Mouse (Mus musculus) small intestine, adult 2 months (tissue): ENCODE data around the gene Mycbpap. TPM values are rescaled to one million over a fixed set of nuclear protein-coding genes. Genes with fewer than 3 reads are reported as not detected.
A peak's percentile ranks its signal among the peaks of the same experiment; 100 is the strongest.

Experiments
- H3K27ac ChIP-seq: fragments of 200-500 bp; 2 replicates; pipeline ENCODE4 v1.5.1; 2012; ENCODE audit warnings: low read depth, low read length, control low read depth, inconsistent platforms; ENCODE audit not compliant: insufficient read depth
- H3K27me3 ChIP-seq: fragments of 200-500 bp; 2 replicates; pipeline ENCODE4 v1.6.1; 2012; ENCODE audit warnings: mild to moderate bottlenecking, moderate library complexity, low read length, inconsistent platforms; ENCODE audit not compliant: control insufficient read depth, insufficient read depth
- H3K36me3 ChIP-seq: fragments of 200-500 bp; 2 replicates; pipeline ENCODE4 v1.6.1; 2012; ENCODE audit warnings: mild to moderate bottlenecking, low read length, control low read depth, inconsistent platforms; ENCODE audit not compliant: control insufficient read depth, insufficient read depth
- H3K4me1 ChIP-seq: fragments of 200-500 bp; 2 replicates; pipeline ENCODE4 v1.6.1; 2012; ENCODE audit warnings: low read length, inconsistent platforms, mixed read lengths; ENCODE audit not compliant: control insufficient read depth, insufficient read depth, insufficient read length
- H3K4me3 ChIP-seq: fragments of 200-500 bp; 2 replicates; pipeline ENCODE4 v1.5.1; 2012; ENCODE audit warnings: low read depth, mild to moderate bottlenecking, control low read depth, inconsistent platforms, low read length, moderate library complexity
- CTCF ChIP-seq: fragments of 200-500 bp; IDR thresholded peaks from 2 replicates; pipeline ENCODE4 v1.5.1; 2012; ENCODE audit warnings: low read depth, mild to moderate bottlenecking, control low read depth, inconsistent platforms, low read length, moderate library complexity, mixed read lengths; ENCODE audit not compliant: insufficient replicate concordance, insufficient read length; ENCODE audit errors: extremely low read depth
- POLR2A ChIP-seq: fragments of 200-500 bp; IDR thresholded peaks from 2 replicates; pipeline ENCODE4 v1.6.1; 2012; ENCODE audit warnings: low read depth, mild to moderate bottlenecking, control low read depth, inconsistent platforms, low read length, moderate library complexity
- WGBS: fragments of 180-500 bp; shearing (Covaris S2); methylation state at CpG from one replicate; pipeline ENCODE4 v1.1.7; 2018; 5-methylcytosine and 5-hydroxymethylcytosine counted together
- polyA plus RNA-seq: library from polyadenylated mRNA; depleted of rRNA; stranded (reverse); fragments of >200 nt; gene quantifications from 2 replicates; pipeline ENCODE4 v1.2.3, GENCODE M21; 2012

Mycbpap gene
- polyA plus RNA-seq, 1 experiment, result 1.1 TPM

DNA sequence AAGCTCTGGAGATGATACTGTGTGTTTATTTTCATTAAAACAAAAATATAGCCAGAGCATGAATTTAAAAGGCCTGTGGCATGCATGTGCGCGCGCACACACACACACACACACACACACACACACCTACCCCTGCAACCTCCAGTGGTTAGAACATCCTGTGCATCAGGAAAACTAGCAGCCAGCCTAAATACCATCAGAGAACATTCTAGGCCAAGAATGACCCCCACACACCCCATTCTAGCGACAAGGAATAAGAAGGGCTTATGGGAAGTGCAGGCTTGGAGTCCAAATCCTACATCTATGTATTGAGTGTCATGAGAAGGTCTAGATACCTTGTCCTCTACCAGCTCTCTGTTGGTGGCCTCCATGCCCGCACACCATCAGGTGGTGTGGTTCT, 41.8 kb upstream of the Mycbpap start:
- peaks cover 12% of the 10 kb centered on the region for H3K4me1 ChIP-seq
- peaks cover 8% of the 10 kb centered on the region; the same call in 1 of the 2 replicates for H3K36me3 ChIP-seq
- TF ChIP-seq CTCF, result no peak
- no peak for TF ChIP-seq POLR2A
- H3K4me3 ChIP-seq, result no peak overlapping the region
- no peaks in the 10 kb centered on the region for H3K27me3 ChIP-seq
- WGBS, result 96% methylated on average over 5 of the region's 5 CpGs
- H3K27ac ChIP-seq, result no peak overlapping the region

DNA sequence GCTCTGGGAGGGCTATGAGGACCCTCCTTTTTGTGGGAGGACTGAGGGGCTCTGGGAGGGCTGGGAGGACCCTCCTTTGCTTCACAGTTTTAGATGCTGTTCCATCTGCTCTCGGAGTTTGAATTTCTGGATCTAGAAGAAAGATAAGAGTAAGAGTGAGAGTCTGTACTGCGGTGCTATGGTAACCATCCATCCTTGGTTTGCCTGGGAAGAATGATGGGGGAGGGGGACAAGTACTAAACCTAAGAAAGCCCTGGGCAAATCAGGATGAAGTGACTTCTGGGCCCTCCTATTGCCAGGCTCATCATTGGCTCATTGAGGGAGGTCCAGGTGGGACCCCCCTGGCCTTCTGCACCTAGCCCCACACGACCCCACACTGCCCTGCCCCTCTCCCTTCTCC, 36.7 kb upstream of the Mycbpap start:
- TF ChIP-seq POLR2A (no peak), CTCF (no peak)
- Histone ChIP-seq H3K4me3 (no peak overlapping the region), H3K27ac (no peak overlapping the region), H3K27me3 (no peaks in the 10 kb centered on the region), H3K4me1 (peaks cover 4% of the 10 kb centered on the region; the same call in 1 of the 2 replicates), H3K36me3 (peaks cover 15% of the 10 kb centered on the region; the same call in 1 of the 2 replicates)
- 85% methylated on average over 3 of the region's 3 CpGs for WGBS

DNA sequence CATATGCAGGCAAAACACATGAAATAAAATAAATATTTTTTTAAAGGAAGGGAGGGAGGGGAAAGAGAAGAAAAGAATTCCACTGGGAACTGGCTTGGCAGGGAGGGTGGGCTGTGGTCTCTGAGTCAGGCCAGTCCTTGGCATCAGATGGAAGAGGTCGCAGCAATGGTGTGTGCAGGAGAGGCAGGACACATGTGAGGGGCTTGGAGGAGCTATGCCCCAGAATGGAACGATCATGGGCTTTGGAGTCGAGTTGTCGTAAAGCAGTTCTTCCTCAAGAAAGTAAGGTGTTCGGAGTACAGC, 28.9 kb upstream of the Mycbpap start:
- WGBS, result 79% methylated on average over 5 of the region's 5 CpGs
- Histone ChIP-seq H3K27me3 (no peaks in the 10 kb centered on the region), H3K4me1 (peaks cover 20% of the 10 kb centered on the region), H3K36me3 (no peaks in the 10 kb centered on the region), H3K27ac (no peak overlapping the region), H3K4me3 (no peak overlapping the region)
- TF ChIP-seq POLR2A (no peak), CTCF (no peak)

DNA sequence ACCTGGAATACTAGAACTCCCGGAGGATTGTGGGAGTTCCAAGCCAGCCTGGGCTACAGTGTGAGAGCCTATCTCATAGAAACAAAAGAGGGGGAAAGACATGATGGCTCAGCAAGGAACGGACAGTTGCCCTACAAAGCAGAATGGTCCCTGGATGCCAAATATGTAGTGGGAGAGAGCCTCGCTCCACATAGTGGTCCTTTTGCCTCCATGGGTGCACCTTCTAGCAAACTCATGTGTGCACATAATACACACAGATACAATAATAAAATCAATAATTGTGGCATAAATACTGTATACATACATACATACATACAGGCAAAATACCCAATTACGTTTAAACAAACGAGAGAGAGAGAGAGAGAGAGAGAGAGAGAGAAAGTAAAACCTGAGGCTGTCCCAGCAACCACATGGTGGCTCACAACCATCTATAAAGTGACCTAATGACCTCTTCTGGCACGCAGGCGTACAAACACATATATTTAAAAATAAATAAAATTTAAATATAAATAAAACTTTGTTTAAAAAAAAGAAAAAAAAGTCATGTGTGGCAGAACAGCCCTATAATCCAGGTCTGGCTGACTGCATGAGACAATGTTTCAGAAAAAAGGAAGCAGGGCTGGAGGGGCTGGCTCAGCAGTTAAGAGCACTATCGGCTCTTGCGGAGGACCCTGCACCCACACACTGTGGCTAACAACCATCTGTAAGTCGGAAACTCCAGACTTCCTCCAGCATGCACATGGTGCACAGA, 28.3 kb upstream of the Mycbpap start:
- no peak overlapping the region for H3K4me3 ChIP-seq
- no peaks in the 10 kb centered on the region for H3K27me3 ChIP-seq
- no peak overlapping the region for H3K27ac ChIP-seq
- TF ChIP-seq CTCF, result no peak
- TF ChIP-seq POLR2A, result no peak
- WGBS, result 47% methylated on average over 10 of the region's 10 CpGs
- no peaks in the 10 kb centered on the region for H3K36me3 ChIP-seq
- H3K4me1 ChIP-seq, result peaks cover 20% of the 10 kb centered on the region

DNA sequence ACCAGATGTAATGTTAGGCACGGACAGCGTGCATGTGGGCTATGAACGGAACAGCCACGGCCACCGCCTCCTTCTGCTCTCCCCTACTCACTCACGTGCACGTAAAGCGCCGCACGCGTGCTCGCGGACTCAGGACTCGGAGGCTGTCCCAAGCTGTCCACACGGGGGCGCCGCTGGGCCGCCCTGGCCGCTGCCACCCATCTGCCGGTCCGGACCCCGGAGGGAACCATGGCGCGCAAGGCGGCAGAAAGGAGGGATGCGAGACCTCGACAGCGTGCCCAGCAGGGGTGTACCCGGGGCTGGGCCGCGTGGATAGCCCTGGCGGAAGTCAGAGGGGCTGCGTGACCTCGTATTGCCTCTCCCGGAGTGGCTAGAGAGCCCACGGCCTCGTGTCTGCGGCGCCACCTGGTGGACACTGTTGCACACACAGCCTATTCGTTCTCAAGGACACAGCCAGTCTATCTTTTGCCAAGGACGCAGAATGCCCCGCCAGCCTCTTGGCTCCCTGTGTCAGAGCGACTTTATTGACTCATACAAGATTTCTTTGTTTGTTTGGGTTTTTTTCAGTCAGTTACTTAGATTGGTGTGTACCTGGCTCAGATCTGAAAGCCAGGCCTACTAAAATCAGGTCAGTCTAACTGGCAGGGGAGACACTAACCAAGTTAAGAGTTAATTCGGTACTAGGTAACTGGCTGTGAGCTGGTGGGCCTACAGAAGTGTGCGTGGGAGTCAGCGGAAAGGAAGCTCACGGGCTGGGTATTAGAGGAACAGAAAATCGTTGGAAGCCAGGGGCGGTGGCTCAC, 27.5 kb upstream of the Mycbpap start, which contains the start of gene Rsad1:
Gene Rsad1, minus strand, starts transcription at position 368 of the 803 bp plus-strand sequence.
- peak within 1 kb of the TSS; percentile 90 for H3K27ac ChIP-seq
- peaks cover 20% of the 10 kb centered on the region for H3K4me1 ChIP-seq
- TF ChIP-seq CTCF (peak; percentile 99; the same call in 1 of the 2 replicates), POLR2A (no peak)
- no peaks in the 10 kb centered on the region for H3K27me3 ChIP-seq
- H3K36me3 ChIP-seq, result no peaks in the 10 kb centered on the region
- 2% methylated on average over 48 of the region's 49 CpGs for WGBS
- peak within 1 kb of the TSS; percentile 82 for H3K4me3 ChIP-seq

DNA sequence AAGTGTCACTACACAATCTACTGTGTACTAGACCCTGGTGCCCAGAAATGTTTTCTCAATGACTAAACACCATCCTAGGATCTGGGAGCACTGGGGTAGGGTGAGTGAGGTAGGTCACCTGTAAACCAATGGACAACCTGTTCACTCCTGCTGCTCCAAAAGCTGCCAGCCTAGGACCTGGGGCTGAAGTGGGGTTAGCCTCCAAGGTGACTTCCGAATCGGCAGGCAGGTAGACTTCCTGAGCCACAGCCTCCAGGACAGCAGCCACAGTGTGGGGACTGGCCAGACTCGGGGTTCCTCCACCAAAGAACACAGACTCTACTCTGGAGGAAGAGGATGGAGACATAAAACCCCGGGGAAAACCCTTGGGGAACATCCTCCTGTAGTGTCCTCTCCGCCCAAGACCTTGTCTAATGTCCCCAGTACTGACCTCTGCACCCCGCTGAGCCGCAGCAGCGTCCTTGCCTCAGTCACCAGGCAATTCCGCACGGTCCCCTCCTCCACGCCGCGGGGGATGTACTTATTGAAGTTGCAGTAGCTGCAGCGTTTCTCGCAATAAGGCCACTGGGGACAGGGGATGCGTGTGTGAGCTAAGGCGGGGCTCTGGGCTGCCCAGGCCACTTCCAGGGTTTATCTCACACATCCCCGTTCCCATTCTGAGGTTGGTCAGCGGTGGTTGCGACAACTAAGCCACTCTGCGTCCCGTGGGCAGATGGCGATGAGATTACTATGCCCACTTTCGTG, 26.7 kb upstream of the Mycbpap start:
- no peak; the same call in 1 of the 2 replicates for TF ChIP-seq POLR2A
- no peak for TF ChIP-seq CTCF

More for the DNA sequence above, 26.7 kb upstream of the Mycbpap start:
- peak overlapping the region; percentile 90 for H3K27ac ChIP-seq
- H3K4me1 ChIP-seq, result peaks cover 19% of the 10 kb centered on the region
- 5% methylated on average over 24 of the region's 24 CpGs for WGBS
- H3K4me3 ChIP-seq, result peak overlapping the region; percentile 82
- H3K36me3 ChIP-seq, result no peaks in the 10 kb centered on the region
- no peaks in the 10 kb centered on the region for H3K27me3 ChIP-seq
